Mouse (Mus musculus): ENCODE data around the gene Myzap.
A peak's percentile ranks its signal among the peaks of the same experiment; 100 is the strongest.
"Not testable (repeated sequence)": the region's sequence is repeated elsewhere in the genome, so short reads cannot be mapped to it uniquely, and the experiment has no call there.

Myzap gene

DNA sequence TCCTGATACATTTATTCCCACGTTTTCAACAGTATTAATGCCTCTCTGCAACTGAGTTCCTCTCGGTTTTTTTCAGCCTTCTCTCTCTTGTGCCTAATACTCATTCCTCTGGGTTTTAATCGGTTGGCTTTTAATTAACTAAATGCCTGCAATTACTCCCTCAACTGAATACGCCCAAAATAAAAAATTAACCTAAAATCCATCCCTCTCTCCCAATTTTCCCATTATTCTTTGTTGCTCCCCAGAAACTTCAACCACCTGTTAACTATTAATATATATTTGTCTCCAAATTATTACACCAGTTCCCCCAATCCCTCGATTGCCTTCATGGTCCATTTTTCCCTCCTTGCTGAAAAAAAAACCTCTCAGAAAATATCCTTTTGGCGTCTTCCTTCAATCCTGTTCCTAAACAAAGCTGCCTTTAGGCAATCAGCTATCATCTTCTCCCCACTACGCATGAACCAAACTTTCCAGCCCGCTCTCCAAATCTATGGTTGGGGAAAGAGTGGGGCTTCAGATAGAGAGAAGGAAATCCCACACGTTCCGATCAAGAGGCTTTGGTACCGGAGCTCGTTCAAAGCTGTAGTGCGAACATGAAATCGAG is 107.2 kb downstream of the Myzap start:
- DNase-seq (ENCODE audit: low spot score in 2 of 2) = no peak

DNA sequence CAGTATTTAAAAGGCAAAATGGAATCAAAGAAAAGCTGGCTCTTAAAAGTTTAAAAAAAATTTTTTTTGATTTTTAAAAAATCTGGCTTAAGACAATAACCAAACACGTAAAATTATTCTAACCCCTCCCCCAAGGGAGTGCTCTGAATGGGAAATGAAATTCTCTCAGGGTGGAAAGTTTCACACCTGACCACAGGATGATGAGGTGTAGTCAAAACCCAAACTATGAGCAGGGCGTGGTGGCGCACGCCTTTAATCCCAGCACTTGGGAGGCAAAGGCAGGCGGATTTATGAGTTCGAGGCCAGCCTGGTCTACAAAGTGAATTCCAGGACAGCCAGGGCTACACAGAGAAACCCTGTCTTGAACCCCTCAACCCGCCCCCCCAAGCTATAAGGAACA is 108.3 kb downstream of the Myzap start:
- DNase-seq (ENCODE audit: low spot score in 2 of 2) = not testable (repeated sequence)

DNA sequence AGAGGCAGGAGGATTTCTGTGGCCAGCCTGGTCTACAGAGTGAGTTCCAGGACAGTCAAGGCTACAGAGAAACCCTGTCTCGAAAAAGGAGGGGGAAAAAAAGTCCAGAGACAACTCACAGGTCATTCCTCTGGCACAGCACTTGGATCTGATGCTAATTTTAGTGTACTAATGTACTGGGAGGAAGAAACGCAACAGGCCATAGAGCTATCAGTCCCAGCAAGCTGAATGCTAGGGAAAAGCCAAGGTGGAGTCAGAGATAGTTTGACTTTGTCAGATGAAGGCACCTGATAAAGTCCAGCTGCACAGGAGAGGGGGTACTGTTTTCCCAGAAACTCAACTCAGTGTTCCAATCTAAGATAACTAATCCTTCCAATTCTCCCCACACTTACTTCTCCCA is 111.9 kb downstream of the Myzap start:
- DNase-seq (ENCODE audit: low spot score in 2 of 2) = no peak

DNA sequence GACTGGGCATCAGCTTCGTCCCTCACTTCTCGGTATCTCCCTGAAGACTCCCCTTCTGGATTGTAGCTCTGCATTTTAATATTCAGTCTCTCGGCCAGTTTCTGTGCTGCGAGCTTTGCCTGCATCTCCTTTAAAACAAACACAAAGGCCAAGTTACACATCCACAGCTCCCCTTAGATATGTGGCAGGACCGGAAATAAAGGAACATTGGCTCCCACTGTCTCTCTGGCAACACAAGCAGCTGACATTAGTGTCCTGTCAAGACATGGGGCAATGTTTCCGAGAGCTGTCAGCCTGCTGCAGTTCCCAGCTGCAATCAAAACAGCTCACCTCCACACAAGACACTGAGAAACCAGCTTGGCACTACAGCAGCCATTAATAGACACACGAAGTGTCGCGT is 112.7 kb downstream of the Myzap start:
- DNase-seq (ENCODE audit: low spot score in 2 of 2) = no peak

DNA sequence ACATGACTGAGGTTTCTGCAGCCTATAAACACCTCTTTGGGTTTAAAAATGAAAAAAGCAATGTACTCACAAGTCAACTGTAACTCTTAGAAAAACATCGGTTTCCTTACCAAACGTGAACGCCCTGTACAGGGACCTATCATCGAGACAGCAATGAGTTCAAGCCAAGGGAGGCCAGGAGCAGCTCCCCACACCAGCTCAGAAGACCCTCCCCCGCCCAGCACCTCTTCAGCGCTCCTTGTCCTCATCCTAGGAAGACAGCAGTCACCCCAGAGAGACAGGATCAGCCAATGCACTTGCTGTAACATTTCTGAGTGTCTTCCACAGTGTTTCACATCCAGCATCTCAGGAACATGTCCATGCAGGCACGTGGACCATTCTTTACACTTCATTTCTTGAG is 113.6 kb downstream of the Myzap start:
- no peak for DNase-seq (ENCODE audit: low spot score in 2 of 2)

DNA sequence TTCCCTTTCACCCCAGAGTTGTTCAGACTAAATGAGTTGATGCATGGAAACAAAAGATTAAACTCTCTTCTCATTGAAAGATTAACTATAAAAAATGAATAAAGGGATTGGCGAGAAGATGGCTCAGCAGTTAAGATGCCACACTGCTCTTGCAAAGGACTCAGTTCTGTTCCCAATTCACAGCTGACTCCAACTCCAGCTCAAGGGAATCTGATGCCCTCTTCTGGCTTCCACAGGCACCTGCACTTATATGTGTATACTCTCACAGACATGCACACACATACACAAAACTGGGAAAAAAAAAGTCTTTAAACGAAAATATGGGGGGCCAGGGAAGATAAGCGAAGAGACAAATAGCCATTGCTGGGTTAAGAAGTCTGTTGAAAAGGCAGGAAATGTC is 115.6 kb downstream of the Myzap start:
- DNase-seq (ENCODE audit: low spot score in 2 of 2) = no peak

DNA sequence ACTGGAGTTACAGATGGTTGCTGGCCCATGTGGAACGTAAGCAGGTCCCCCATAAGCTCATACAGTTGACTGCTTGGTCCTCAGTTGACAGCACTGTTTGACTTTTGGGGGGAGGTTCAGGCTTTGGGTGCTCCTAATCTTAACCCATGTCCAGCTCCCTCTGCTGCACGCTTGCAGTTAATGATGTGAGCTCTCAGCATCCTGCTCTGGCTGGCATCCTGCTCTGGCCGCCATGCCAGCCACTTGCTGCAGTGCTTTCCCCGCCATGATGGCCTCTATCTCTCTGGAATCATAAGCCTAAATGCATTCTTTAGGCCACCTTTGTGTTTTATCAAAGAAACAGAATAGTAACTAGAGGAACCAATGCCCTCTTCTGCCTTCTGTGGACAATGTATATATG is 116.6 kb downstream of the Myzap start:
- DNase-seq (ENCODE audit: low spot score in 2 of 2) = no peak

DNA sequence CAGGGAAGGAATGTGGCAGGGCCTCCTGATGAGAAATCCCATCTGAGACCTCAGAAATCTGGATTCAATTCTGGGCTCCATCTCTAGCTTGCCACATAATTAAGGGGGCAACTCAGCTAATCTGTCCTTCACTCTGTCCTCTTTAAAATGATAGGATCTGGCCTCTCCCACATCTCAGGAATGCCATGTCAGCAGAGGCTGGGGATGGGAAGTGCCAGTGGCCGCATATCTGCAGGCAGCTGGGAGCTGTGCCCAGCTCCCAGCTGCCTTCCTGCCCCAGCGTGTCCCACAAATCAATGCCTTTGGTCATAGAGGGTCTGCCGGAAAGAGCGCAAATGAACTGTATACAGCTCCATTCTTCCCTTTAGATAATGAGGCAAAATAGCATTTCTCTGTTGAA is 124.7 kb downstream of the Myzap start:
- DNase-seq (ENCODE audit: low spot score in 2 of 2) = no peak

DNA sequence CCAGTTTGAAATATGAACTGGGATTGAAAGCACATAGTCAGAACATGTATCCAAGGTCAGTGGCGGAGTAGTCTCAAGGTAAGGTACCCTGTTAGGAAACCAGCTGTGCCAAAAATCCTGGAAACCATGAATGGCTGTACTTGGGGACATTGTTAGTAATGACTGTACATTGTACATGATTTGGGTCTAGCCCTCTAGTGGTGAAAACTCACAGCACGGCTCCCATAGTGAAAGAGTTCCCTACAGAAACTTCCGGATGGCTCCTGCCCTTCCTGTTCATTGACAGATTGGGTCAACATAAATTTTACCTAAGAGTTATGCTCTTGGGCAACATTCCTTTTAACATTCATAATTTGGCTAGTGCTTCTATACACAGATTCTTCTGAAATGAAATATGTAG is 126.0 kb downstream of the Myzap start:
- DNase-seq (ENCODE audit: low spot score in 2 of 2) = peak in 1 of 2 experiments; percentile 30

DNA sequence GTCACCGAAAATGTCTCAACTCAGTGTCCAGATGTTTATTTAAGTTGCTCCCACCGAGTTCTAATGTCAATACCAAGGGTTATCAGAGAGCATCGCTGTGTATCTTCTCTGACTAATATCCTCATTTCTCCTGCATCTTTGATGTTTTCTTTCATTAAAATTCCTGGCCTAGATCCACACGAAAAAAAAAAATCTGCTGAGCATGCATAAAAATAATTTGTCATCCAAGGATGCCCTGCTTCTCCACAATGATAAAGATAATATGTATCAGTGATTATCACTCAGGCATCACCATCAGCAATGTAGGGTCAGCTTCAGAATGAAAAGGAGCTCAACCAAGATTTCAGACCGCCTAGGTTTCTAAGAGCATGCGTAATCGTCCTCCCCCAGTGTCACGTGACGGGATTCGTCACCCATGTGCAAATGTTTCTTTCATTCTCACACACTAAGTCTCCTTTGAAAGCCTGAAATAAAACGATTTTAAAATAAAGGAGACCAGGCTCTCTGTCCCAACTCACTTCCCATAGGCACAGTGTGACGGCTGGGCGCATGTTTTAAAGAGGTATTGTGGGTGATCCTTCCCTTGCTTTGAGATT is 129.0 kb downstream of the Myzap start:
- no peak for DNase-seq (ENCODE audit: low spot score in 2 of 2)

DNA sequence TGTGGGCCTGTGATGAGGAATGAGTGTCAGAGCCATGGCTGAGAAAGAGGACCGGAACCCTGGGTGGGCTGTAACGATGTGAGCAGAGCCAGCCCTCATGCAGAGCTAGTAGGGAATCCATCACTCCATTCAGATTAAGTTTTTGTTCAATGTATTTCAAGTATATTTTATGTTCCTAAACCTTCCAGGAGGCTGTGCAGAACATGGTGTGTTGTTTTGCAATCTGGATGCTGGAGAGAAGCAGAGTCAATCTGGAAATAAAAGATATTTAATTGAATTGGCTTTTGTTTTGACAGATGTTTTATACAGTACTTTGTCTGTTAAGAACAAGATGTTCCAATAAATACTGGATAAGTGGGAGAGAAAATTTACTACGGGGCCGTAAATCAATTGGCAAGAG is 135.4 kb downstream of the Myzap start:
- DNase-seq (ENCODE audit: low spot score in 2 of 2) = no peak
